Mouse (Mus musculus) MEL (cell line): ENCODE data around the gene Ogdhl. TPM values are rescaled to one million over a fixed set of nuclear protein-coding genes. Genes with fewer than 3 reads are reported as not detected.

Experiments used
- DNase-seq: peaks from one replicate; pipeline ENCODE4 v3.0.0; 2011; ENCODE audit warnings: low read depth, low spot score
- H3K27ac ChIP-seq: 2 replicates; pipeline ENCODE4 v1.5.1; 2012; ENCODE audit warnings: low read depth, mild to moderate bottlenecking, control low read depth, low read length, moderate library complexity; ENCODE audit not compliant: control insufficient read depth
- H3K27me3 ChIP-seq, 2 experiments: fragments of 150-350 bp in 1 of 2; sonication (generic) in 1 of 2; 2 replicates each; pipeline ENCODE4 v1.6.1; 2012; ENCODE audit warnings: low read length in 2 of 2, mild to moderate bottlenecking in 2 of 2, improper control_type of control experiment in 1 of 2, moderate library complexity in 1 of 2; ENCODE audit not compliant: insufficient read depth in 2 of 2, control insufficient read depth in 1 of 2
- H3K36me3 ChIP-seq, 2 experiments: 2 replicates each; pipeline ENCODE4 v1.6.1; 2012 to 2014; ENCODE audit warnings: low read length in 2 of 2, improper control_type of control experiment in 1 of 2, inconsistent platforms in 1 of 2, mild to moderate bottlenecking in 1 of 2; ENCODE audit not compliant: insufficient read depth in 2 of 2, control insufficient read depth in 1 of 2
- H3K4me1 ChIP-seq, 2 experiments: fragments of 150-350 bp in 1 of 2; sonication (generic) in 1 of 2; 2 replicates each; pipeline ENCODE4 v1.6.1; 2012; ENCODE audit warnings: low read length in 2 of 2, improper control_type of control experiment in 1 of 2, mild to moderate bottlenecking in 1 of 2; ENCODE audit not compliant: insufficient read depth in 2 of 2, control insufficient read depth in 1 of 2
- H3K4me3 ChIP-seq, 2 experiments: fragments of 150-350 bp in 1 of 2; sonication (generic) in 1 of 2; 2 replicates each; pipeline ENCODE4 v1.5.1; 2012; ENCODE audit warnings: low read depth in 2 of 2, low read length in 2 of 2, mild to moderate bottlenecking in 2 of 2, moderate library complexity in 2 of 2, control low read depth in 1 of 2, improper control_type of control experiment in 1 of 2; ENCODE audit not compliant: control insufficient read depth in 1 of 2, insufficient read depth in 1 of 2
- H3K79me2 ChIP-seq: 2 replicates; pipeline ENCODE4 v1.6.1; 2012; ENCODE audit warnings: mild to moderate bottlenecking, low read length, moderate library complexity; ENCODE audit not compliant: control insufficient read depth, poor library complexity, insufficient read depth
- H3K9ac ChIP-seq: 2 replicates; pipeline ENCODE4 v1.6.1; 2012; ENCODE audit warnings: low read depth, mild to moderate bottlenecking, control low read depth, low read length, moderate library complexity; ENCODE audit not compliant: control insufficient read depth, poor library complexity, severe bottlenecking
- H3K9me3 ChIP-seq: fragments of 150-350 bp; sonication (generic); replicated peaks from 2 replicates; pipeline ENCODE4 v1.6.1; 2012; ENCODE audit warnings: mild to moderate bottlenecking, low read length, improper control_type of control experiment, moderate library complexity; ENCODE audit not compliant: insufficient read depth
- CHD1 ChIP-seq: IDR thresholded peaks from 2 replicates; pipeline ENCODE4 v1.6.1; 2012; ENCODE audit warnings: low read depth, mild to moderate bottlenecking, inconsistent platforms, low read length, improper control_type of control experiment
- ELF1 ChIP-seq: IDR thresholded peaks from 2 replicates; pipeline ENCODE4 v1.6.1; 2014; ENCODE audit warnings: low read depth, mild to moderate bottlenecking, inconsistent platforms, low read length, improper control_type of control experiment, moderate library complexity
- EP300 ChIP-seq, 2 experiments: IDR thresholded peaks; 2 replicates each; pipeline ENCODE4 v1.6.1; 2011; ENCODE audit warnings: improper control_type of control experiment in 2 of 2, low read length in 2 of 2, low read depth in 1 of 2, mild to moderate bottlenecking in 1 of 2
- ETS1 ChIP-seq: IDR thresholded peaks from 2 replicates; pipeline ENCODE4 v1.6.1; 2012; ENCODE audit warnings: low read depth, mild to moderate bottlenecking, inconsistent platforms, low read length, improper control_type of control experiment, moderate library complexity
- GABPA ChIP-seq: IDR thresholded peaks from 2 replicates; pipeline ENCODE4 v1.6.1; 2012; ENCODE audit warnings: low read depth, mild to moderate bottlenecking, inconsistent platforms, low read length, improper control_type of control experiment, moderate library complexity
- GATA1 ChIP-seq: IDR thresholded peaks from 2 replicates; pipeline ENCODE4 v1.6.1; 2011; ENCODE audit warnings: low read depth, low read length, improper control_type of control experiment
- HCFC1 ChIP-seq: IDR thresholded peaks from 2 replicates; pipeline ENCODE4 v1.6.1; 2012; ENCODE audit warnings: low read depth, mild to moderate bottlenecking, inconsistent platforms, low read length, improper control_type of control experiment, moderate library complexity
- MAFK ChIP-seq: IDR thresholded peaks from 2 replicates; pipeline ENCODE4 v1.6.1; 2011; ENCODE audit warnings: low read depth, mild to moderate bottlenecking, low read length, improper control_type of control experiment, borderline replicate concordance
- MAX ChIP-seq: IDR thresholded peaks from 2 replicates; pipeline ENCODE4 v1.6.1; 2011; ENCODE audit warnings: low read length, improper control_type of control experiment
- MAZ ChIP-seq: IDR thresholded peaks from 2 replicates; pipeline ENCODE4 v1.6.1; 2012; ENCODE audit warnings: low read depth, mild to moderate bottlenecking, inconsistent platforms, low read length, improper control_type of control experiment
- MEF2A ChIP-seq: IDR thresholded peaks from 2 replicates; pipeline ENCODE4 v1.6.1; 2014; ENCODE audit warnings: low read depth, mild to moderate bottlenecking, inconsistent platforms, low read length, improper control_type of control experiment; ENCODE audit not compliant: poor library complexity, insufficient replicate concordance, severe bottlenecking; ENCODE audit errors: extremely low read depth
- MXI1 ChIP-seq: IDR thresholded peaks from 2 replicates; pipeline ENCODE4 v1.6.1; 2011; ENCODE audit warnings: mild to moderate bottlenecking, low read depth, low read length, improper control_type of control experiment
- MYB ChIP-seq: IDR thresholded peaks from 2 replicates; pipeline ENCODE4 v1.6.1; 2011; ENCODE audit warnings: mild to moderate bottlenecking, low read depth, low read length, improper control_type of control experiment
- MYC ChIP-seq: IDR thresholded peaks from 2 replicates; pipeline ENCODE4 v1.6.1; 2011; ENCODE audit warnings: low read depth, mild to moderate bottlenecking, low read length, improper control_type of control experiment, moderate library complexity
- NELFE ChIP-seq: IDR thresholded peaks from 2 replicates; pipeline ENCODE4 v1.6.1; 2011; ENCODE audit warnings: low read depth, low read length, improper control_type of control experiment
- NRF1 ChIP-seq: IDR thresholded peaks from 2 replicates; pipeline ENCODE4 v1.6.1; 2014; ENCODE audit warnings: low read depth, mild to moderate bottlenecking, inconsistent platforms, low read length, improper control_type of control experiment, moderate library complexity; ENCODE audit not compliant: poor library complexity, insufficient read depth, severe bottlenecking
- POLR2AphosphoS2 ChIP-seq: IDR thresholded peaks from 2 replicates; pipeline ENCODE4 v1.6.1; 2011; ENCODE audit warnings: low read length, improper control_type of control experiment
- POLR2AphosphoS5 ChIP-seq: IDR thresholded peaks from 2 replicates; pipeline ENCODE4 v1.6.1; 2012; ENCODE audit warnings: low read depth, borderline replicate concordance, mild to moderate bottlenecking, inconsistent platforms, low read length, moderate library complexity, mixed read lengths
- RAD21 ChIP-seq: IDR thresholded peaks from 2 replicates; pipeline ENCODE4 v1.6.1; 2011; ENCODE audit warnings: mild to moderate bottlenecking, low read depth, low read length, improper control_type of control experiment
- RCOR1 ChIP-seq: IDR thresholded peaks from 2 replicates; pipeline ENCODE4 v1.6.1; 2012; ENCODE audit warnings: low read depth, mild to moderate bottlenecking, inconsistent platforms, low read length, improper control_type of control experiment
- SIN3A ChIP-seq: IDR thresholded peaks from 2 replicates; pipeline ENCODE4 v1.6.1; 2012; ENCODE audit warnings: low read length, improper control_type of control experiment, inconsistent platforms
- SMC3 ChIP-seq: IDR thresholded peaks from 2 replicates; pipeline ENCODE4 v1.6.1; 2011; ENCODE audit warnings: low read depth, low read length, improper control_type of control experiment
- TBP ChIP-seq: IDR thresholded peaks from 2 replicates; pipeline ENCODE4 v1.8.0; 2011; ENCODE audit warnings: low read depth, low read length, improper control_type of control experiment
- USF1 ChIP-seq: IDR thresholded peaks from 2 replicates; pipeline ENCODE4 v1.6.1; 2014; ENCODE audit warnings: low read depth, mild to moderate bottlenecking, inconsistent platforms, low read length, improper control_type of control experiment, moderate library complexity
- USF2 ChIP-seq, 2 experiments: IDR thresholded peaks; 2 replicates each; pipeline ENCODE4 v1.6.1; 2011 to 2012; ENCODE audit warnings: improper control_type of control experiment in 2 of 2, low read length in 2 of 2, borderline replicate concordance in 1 of 2, inconsistent platforms in 1 of 2, low read depth in 1 of 2, mild to moderate bottlenecking in 1 of 2; ENCODE audit not compliant: insufficient read depth in 1 of 2
- ZC3H11A ChIP-seq: IDR thresholded peaks from 2 replicates; pipeline ENCODE4 v1.6.1; 2012; ENCODE audit warnings: low read depth, mild to moderate bottlenecking, inconsistent platforms, low read length, improper control_type of control experiment
- ZNF384 ChIP-seq: IDR thresholded peaks from 2 replicates; pipeline ENCODE4 v1.6.1; 2012; ENCODE audit warnings: low read depth, mild to moderate bottlenecking, inconsistent platforms, low read length, improper control_type of control experiment
- polyA plus RNA-seq, 2 experiments: library from polyadenylated mRNA; stranded (reverse) in 1 of 2; unstranded in 1 of 2; fragments of >175 nt in 1 of 2; fragments of >200 nt in 1 of 2; gene quantifications; 2 replicates each; pipeline versions ENCODE4 v1.2.1 to v1.2.4; 2012; ENCODE audit warnings: low replicate concordance in 2 of 2, low read depth in 1 of 2; ENCODE audit not compliant: insufficient read length in 2 of 2, insufficient read depth in 1 of 2, missing spikeins in 1 of 2
- total RNA-seq: library from RNA; depleted of rRNA; stranded (reverse); fragments of 300-350 nt; gene quantifications from 2 replicates; pipeline ENCODE4 v1.2.3, GENCODE M21; 2012

The Ogdhl gene
- total and polyA plus RNA-seq, 3 experiments, result 9.4 to 12.6 TPM; not detected in 1

DNA sequence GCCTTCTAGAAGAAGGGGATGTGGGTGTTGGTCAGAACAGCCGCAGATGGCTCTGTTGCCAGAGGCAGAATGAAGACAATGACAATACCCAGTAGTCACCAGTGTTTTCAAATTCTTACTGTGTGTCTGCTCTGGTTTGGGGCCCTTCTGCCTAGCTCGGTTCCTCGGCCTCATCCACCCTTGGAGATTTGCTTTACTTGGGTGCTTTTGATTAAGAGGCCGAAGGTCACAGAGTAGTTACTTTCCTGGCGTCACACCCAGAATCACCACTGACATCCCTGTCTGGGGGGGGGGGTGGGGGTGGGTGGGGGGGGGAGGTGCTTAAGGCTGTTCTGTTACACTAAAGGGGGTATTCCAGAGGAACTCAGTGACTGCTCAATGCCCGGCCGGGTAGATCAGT lies 42.5 kb downstream of the Ogdhl start:
- H3K79me2 ChIP-seq, result no peaks in the 10 kb centered on the region
- DNase-seq, result no peak
- no peaks in the 10 kb centered on the region for H3K4me1 ChIP-seq
- no peaks in the 10 kb centered on the region for H3K36me3 ChIP-seq
- TF ChIP-seq MYC (no peak), RAD21 (no peak), MAZ (no peak), ELF1 (no peak), RCOR1 (no peak), MXI1 (no peak), ZC3H11A (no peak), MAFK (no peak), SMC3 (no peak), HCFC1 (no peak), TBP (no peak), POLR2AphosphoS5 (no peak)
- H3K9me3 ChIP-seq, result no peaks in the 10 kb centered on the region
- no peak overlapping the region for H3K4me3 ChIP-seq
- H3K9ac ChIP-seq, result no peak overlapping the region
- peaks cover 0 to 2% of the 10 kb centered on the region in 2 experiments; a peak in 3 of 4 replicates for H3K27me3 ChIP-seq
- no peak overlapping the region for H3K27ac ChIP-seq

DNA sequence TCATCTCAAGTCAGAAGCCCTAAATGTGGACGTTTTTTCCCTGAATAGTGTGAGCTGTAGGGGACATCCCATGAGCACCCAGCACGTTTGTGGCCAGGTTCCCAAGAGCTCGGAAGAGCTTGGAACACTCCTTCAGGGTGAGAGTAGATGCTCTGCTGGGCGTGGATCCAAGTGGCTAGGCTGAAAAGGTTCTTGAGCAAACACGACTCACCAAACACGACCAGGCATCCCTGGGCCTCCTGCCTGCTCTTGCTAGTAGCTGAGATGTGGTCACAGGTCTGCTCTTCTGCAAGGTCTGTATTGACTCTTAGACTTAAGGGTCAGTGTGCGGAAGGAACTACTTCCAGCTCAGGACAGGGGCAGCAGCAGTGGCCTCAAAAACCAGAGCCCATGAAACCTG lies 47.9 kb downstream of the Ogdhl start:
- H3K79me2 ChIP-seq, result no peaks in the 10 kb centered on the region

DNA sequence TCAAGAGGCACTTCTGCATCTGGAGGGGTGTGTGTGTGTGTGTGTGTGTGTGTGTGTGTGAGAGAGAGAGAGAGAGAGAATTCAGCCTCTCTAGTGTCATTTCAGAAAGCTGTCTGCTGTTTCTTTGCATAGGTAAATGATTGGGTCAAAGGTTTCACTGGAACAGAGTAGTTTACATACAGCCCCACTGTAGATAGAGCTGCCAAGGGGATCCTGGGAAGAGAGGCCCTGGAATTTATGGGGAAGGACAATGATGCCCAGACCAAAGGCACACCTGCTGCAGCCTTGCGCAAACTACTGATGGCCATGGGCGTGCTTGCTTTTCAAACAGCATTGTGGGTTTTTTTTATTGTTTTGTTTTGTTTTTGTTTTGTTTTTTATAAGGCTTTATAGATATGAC lies 50.7 kb downstream of the Ogdhl start:
- TF ChIP-seq HCFC1, result no peak
- TF ChIP-seq POLR2AphosphoS2, result no peak
- TF ChIP-seq ZNF384, result no peak
- TF ChIP-seq NRF1, result no peak
- TF ChIP-seq GATA1, result no peak
- no peak for TF ChIP-seq TBP
- TF ChIP-seq RAD21, result no peak
- no peak for TF ChIP-seq USF2 (IDR thresholded peaks at IDR 0.05; ENCODE audit: borderline replicate concordance in 1 of 2, insufficient read depth in 1 of 2, low read depth in 1 of 2, low read length in 2 of 2)
- no peak for TF ChIP-seq EP300 (IDR thresholded peaks at IDR 0.05; ENCODE audit: low read depth in 1 of 2, low read length in 2 of 2)
- no peak for TF ChIP-seq SIN3A
- TF ChIP-seq CHD1, result no peak
- TF ChIP-seq USF1, result no peak
- H3K9ac ChIP-seq, result no peak overlapping the region
- H3K4me3 ChIP-seq, result no peak overlapping the region
- no peaks in the 10 kb centered on the region for H3K4me1 ChIP-seq
- no peak overlapping the region for H3K27ac ChIP-seq
- no peaks in the 10 kb centered on the region for H3K79me2 ChIP-seq
- no peaks in the 10 kb centered on the region for H3K9me3 ChIP-seq
- H3K27me3 ChIP-seq, result peaks cover 12% of the 10 kb centered on the region in 2 experiments
- DNase-seq, result no peak
- H3K36me3 ChIP-seq, result no peaks in the 10 kb centered on the region

More for the DNA sequence above, 47.9 kb downstream of the Ogdhl start:
- Histone ChIP-seq H3K4me3 (no peak overlapping the region), H3K9ac (no peak overlapping the region), H3K36me3 (no peaks in the 10 kb centered on the region), H3K27ac (no peak overlapping the region), H3K27me3 (peaks cover 4 to 7% of the 10 kb centered on the region in 2 experiments), H3K9me3 (no peaks in the 10 kb centered on the region), H3K4me1 (no peaks in the 10 kb centered on the region)
- TF ChIP-seq MEF2A (no peak), CHD1 (no peak), MAX (no peak), GABPA (no peak), TBP (no peak), MYB (no peak), NELFE (no peak), ETS1 (no peak), EP300 (IDR thresholded peaks at IDR 0.05; ENCODE audit: low read depth in 1 of 2, low read length in 2 of 2) (no peak), GATA1 (no peak), POLR2AphosphoS5 (no peak)
- no peak for DNase-seq
